Mouse (Mus musculus) cortical plate, adult 2 months (tissue): Measurements from ENCODE around the gene Sec14l5.

ENCODE experiments used
- CTCF ChIP-seq: fragments of 200-500 bp; IDR thresholded peaks from 2 replicates; pipeline ENCODE4 v1.5.1; 2011; ENCODE audit warnings: mild to moderate bottlenecking, control low read depth, low read length; ENCODE audit not compliant: insufficient read depth; ENCODE audit errors: extremely low read depth
- POLR2A ChIP-seq: fragments of 200-500 bp; IDR thresholded peaks from 2 replicates; pipeline ENCODE4 v1.6.1; 2011; ENCODE audit warnings: mild to moderate bottlenecking, low read length, control low read depth; ENCODE audit not compliant: insufficient read depth; ENCODE audit errors: extremely low read depth

DNA sequence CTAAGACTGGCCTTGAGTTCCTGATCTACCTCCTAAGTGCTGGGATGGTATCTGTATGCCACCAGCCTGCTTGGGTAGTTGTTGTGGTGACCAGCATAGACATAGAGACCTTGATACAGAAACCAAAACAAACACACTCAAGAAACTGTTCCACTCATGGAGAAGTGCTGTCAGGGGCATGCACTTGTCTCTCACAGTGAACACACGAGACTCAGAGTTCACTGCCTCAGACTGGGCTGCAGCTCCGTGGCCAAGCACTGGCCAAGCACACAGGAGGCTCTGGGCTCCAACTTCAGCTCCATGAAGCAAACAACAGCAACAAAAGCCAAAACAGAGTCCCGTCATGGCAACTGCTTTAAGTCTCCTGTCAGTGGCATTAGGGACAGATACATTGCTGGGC lies 8.1 kb downstream of the Sec14l5 start:
- TF ChIP-seq CTCF (no peak), POLR2A (no peak)
